31 mouse cellular contexts compared by ENCODE assay signal in the genomic region with DNA sequence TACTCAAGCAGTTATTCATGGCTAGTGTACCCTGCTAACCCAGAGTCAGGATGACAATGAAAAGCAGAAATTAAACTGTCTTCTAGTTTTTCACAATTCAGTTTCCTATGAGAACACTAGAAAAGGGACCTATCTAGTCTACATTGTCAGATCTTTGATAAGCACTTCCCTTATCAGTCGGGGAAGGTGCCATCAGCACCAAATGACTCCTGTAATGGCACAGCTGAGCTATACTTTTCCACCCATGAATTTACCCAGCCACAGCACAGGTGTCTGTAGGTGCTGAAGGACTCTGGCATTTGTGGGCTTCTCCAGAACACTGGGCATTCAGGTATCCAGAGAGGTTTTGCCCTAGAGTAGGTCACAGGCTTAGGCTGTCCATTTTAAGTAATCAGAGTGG.
"Had no signal": no experiment of that assay in that cellular context is flagged by ENCODE, and none has a peak within 500 bp of the region (broad histone marks: within the 10 kb centered on the region; RNA-seq: fewer than 3 reads in every experiment).

No protein-coding gene starts in this region.

- H3K27ac ChIP-seq: left cerebral cortex, adult 2 months; limb, embryonic 10.5 days; limb, embryonic 12.5 days; limb, embryonic 13.5 days; limb, embryonic 15.5 days; liver, embryonic 12.5 days; liver, embryonic 13.5 days; liver, embryonic 14.5 days; liver, embryonic 15.5 days; lung, embryonic 15.5 days; macrophage; midbrain, embryonic 10.5 days; midbrain, embryonic 12.5 days; midbrain, embryonic 13.5 days; midbrain, embryonic 15.5 days; neural tube, embryonic 12.5 days had no signal

- H3K4me1 ChIP-seq: limb, embryonic 10.5 days; limb, embryonic 12.5 days; limb, embryonic 15.5 days; lung, embryonic 15.5 days had no signal

- H3K4me2 ChIP-seq: limb, embryonic 12.5 days; limb, embryonic 13.5 days; limb, embryonic 15.5 days; liver, embryonic 11.5 days; liver, embryonic 12.5 days; liver, embryonic 13.5 days; liver, embryonic 15.5 days; lung, embryonic 14.5 days; lung, embryonic 15.5 days; midbrain, embryonic 12.5 days; midbrain, embryonic 13.5 days; midbrain, embryonic 15.5 days; neural tube, embryonic 12.5 days had no signal

- H3K9ac ChIP-seq: limb, embryonic 12.5 days; limb, embryonic 13.5 days; limb, embryonic 15.5 days; liver, embryonic 12.5 days; liver, embryonic 13.5 days; liver, embryonic 14.5 days; liver, embryonic 15.5 days; liver, postnatal 0 days; lung, embryonic 14.5 days; lung, embryonic 15.5 days; midbrain, embryonic 12.5 days; midbrain, embryonic 13.5 days; midbrain, embryonic 15.5 days; neural tube, embryonic 12.5 days had no signal

- H3K4me3 ChIP-seq: left cerebral cortex, adult 2 months; limb, embryonic 10.5 days; limb, embryonic 12.5 days; limb, embryonic 13.5 days; limb, embryonic 15.5 days; liver, embryonic 12.5 days; liver, embryonic 13.5 days; liver, embryonic 15.5 days; lung, embryonic 15.5 days; megakaryocyte, embryonic 14.5 days; midbrain, embryonic 10.5 days; midbrain, embryonic 12.5 days; midbrain, embryonic 13.5 days; midbrain, embryonic 15.5 days; myocyte; neural tube, embryonic 12.5 days had no signal

- H3K9me3 ChIP-seq: limb, embryonic 10.5 days; limb, embryonic 12.5 days; limb, embryonic 13.5 days; limb, embryonic 15.5 days; liver, embryonic 12.5 days; liver, embryonic 13.5 days; liver, embryonic 15.5 days; lung, embryonic 15.5 days; megakaryocyte, embryonic 14.5 days; midbrain, embryonic 10.5 days; midbrain, embryonic 12.5 days; midbrain, embryonic 13.5 days; midbrain, embryonic 15.5 days; neural tube, embryonic 12.5 days had no signal

- ATAC-seq: liver, embryonic 12.5 days; liver, postnatal 0 days; lung, postnatal 0 days; midbrain, embryonic 13.5 days; midbrain, embryonic 15.5 days; midbrain, embryonic 16.5 days had no signal

- DNase-seq: left cerebral cortex, postnatal 4 days; liver; liver, embryonic 13.5 days; liver, postnatal 0 days; lung, adult 18-20 months; lung, adult 2 months; lung, embryonic 14.5 days; lung, postnatal 10 days; lung, postnatal 14 days; lung, postnatal 36 days; lung, postnatal 4 days had no signal

- H3K27me3 ChIP-seq: limb, embryonic 12.5 days; limb, embryonic 13.5 days; limb, embryonic 15.5 days; liver, embryonic 12.5 days; liver, embryonic 13.5 days; liver, embryonic 15.5 days; lung, embryonic 15.5 days; megakaryocyte, embryonic 14.5 days; midbrain, embryonic 12.5 days; midbrain, embryonic 13.5 days; midbrain, embryonic 15.5 days; neural tube, embryonic 12.5 days had no signal
